Mouse (Mus musculus): ENCODE data around the gene Mrrf. TPM values are rescaled to one million over a fixed set of nuclear protein-coding genes. Genes with fewer than 3 reads are reported as not detected.
A peak's percentile ranks its signal among the peaks of the same experiment; 100 is the strongest.

Mrrf gene
- total RNA-seq, 1 experiment: 8.4 TPM

DNA sequence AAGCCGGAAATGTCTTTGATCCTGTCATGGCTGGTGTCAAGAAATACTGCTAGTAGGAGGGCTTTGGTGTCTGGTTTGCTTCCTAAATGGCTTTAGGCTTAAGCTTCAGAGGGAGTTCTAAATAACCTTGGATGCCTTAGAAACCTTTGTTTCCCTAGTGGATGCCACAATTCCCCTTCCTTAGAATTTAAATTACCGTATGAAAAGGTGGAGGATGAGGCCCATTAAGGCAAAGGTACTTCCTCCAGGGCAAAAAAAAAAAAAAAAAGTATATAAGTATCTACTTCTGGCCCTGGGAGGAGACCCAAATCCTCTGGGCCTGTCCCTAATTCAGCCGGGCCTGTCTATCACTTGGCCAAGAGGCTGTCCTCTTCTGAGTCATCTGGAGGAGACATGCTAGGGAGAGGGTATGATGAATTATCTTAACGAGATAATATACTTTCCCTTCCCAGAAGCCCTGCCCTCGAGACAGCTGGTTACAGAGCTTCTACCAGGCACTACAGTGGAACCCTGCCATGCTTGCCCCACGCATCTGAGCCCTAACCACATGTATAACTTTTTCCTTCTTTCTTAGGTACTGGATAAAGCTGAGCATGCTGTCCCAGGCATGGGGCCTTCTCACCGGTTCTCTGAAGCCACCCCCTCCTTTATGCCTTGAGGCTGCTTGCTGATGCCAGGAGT is 86.1 kb downstream of the Mrrf start:
- peak; percentile 71 for DNase-seq (ENCODE audit: low read depth, low spot score)
- peak overlapping the region; percentile 23; the same call in 1 of the 2 replicates for H3K27ac ChIP-seq (ENCODE audit: insufficient read depth, low read depth, low read length, poor library complexity, severe bottlenecking)
- no peaks in the 10 kb centered on the region for H3K9me3 ChIP-seq (ENCODE audit: control insufficient read depth, insufficient read depth, low read depth, low read length)
- peaks cover 3 to 17% of the 10 kb centered on the region in 2 experiments; a peak in 3 of 4 replicates for H3K4me1 ChIP-seq (ENCODE audit: control insufficient read depth in 2 of 2, insufficient read depth in 2 of 2, low read length in 2 of 2, poor library complexity in 1 of 2)
- H3K9ac ChIP-seq (ENCODE audit: insufficient read depth, low read depth, low read length, poor library complexity, severe bottlenecking): 0 out of 2 replicates have a peak overlapping the region, but pooled peaks have one; percentile 26
- TF ChIP-seq ZC3H11A (IDR thresholded peaks at IDR 0.05; ENCODE audit: borderline replicate concordance, low read depth, low read length) (no peak), HCFC1 (IDR thresholded peaks at IDR 0.05; ENCODE audit: borderline replicate concordance, insufficient read depth, low read length) (no peak), ZNF384 (IDR thresholded peaks at IDR 0.05; ENCODE audit: low read depth, low read length) (peak; percentile 98), CHD2 (IDR thresholded peaks at IDR 0.05; ENCODE audit: low read depth, low read length) (0 out of 2 replicates have a peak, but pooled peaks have one; percentile 18), MAFK (IDR thresholded peaks at IDR 0.05; ENCODE audit: insufficient read depth, low read depth, low read length) (no peak)
- in situ Hi-C loops (cut with MboI; ENCODE audit: low sequenced_read_pairs in 2 of 2, unreplicated experiment in 2 of 2): no loop called here
- no peak overlapping the region; a peak in 1 of 4 replicates for H3K4me3 ChIP-seq (ENCODE audit: insufficient read depth in 1 of 2, low read depth in 1 of 2, low read length in 2 of 2, poor library complexity in 1 of 2, severe bottlenecking in 1 of 2)
- H3K36me3 ChIP-seq (ENCODE audit: control insufficient read depth, insufficient read depth, low read length, poor library complexity, severe bottlenecking): no peaks in the 10 kb centered on the region

DNA sequence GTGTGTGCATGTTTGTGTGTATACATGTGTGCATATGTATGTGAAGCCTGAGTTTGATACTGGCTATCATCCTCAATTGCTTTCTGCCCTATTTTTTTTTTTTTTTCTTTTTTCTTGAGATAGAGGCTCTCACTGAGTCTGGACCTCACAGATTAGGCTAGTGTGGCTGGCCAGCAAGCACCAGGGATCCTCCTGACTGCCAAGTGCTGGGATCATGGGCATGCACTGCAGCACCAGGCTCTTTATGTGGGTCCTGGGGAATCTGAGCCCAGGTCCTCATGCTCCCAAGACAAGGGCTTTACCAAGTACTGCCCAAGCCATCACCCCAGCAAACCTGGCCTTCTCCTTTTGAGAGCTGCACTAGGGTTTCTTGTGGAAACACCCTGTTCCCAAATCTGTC is 87.2 kb downstream of the Mrrf start:
- in situ Hi-C loops (cut with MboI; ENCODE audit: low sequenced_read_pairs in 2 of 2, unreplicated experiment in 2 of 2): no loop called here
- Histone ChIP-seq H3K9ac (ENCODE audit: insufficient read depth, low read depth, low read length, poor library complexity, severe bottlenecking) (no peak overlapping the region; the same call in 1 of the 2 replicates), H3K36me3 (ENCODE audit: control insufficient read depth, insufficient read depth, low read length, poor library complexity, severe bottlenecking) (no peaks in the 10 kb centered on the region), H3K27ac (ENCODE audit: insufficient read depth, low read depth, low read length, poor library complexity, severe bottlenecking) (no peak overlapping the region), H3K4me3 (ENCODE audit: insufficient read depth in 1 of 2, low read depth in 1 of 2, low read length in 2 of 2, poor library complexity in 1 of 2, severe bottlenecking in 1 of 2) (no peak overlapping the region), H3K4me1 (ENCODE audit: control insufficient read depth in 2 of 2, insufficient read depth in 2 of 2, low read length in 2 of 2, poor library complexity in 1 of 2) (peaks cover 3 to 11% of the 10 kb centered on the region in 2 experiments; a peak in 3 of 4 replicates), H3K9me3 (ENCODE audit: control insufficient read depth, insufficient read depth, low read depth, low read length) (no peaks in the 10 kb centered on the region)
- DNase-seq (ENCODE audit: low read depth, low spot score): no peak
- no peak for TF ChIP-seq ZNF384 (IDR thresholded peaks at IDR 0.05; ENCODE audit: low read depth, low read length)
- TF ChIP-seq CHD2 (IDR thresholded peaks at IDR 0.05; ENCODE audit: low read depth, low read length): no peak
- TF ChIP-seq MAFK (IDR thresholded peaks at IDR 0.05; ENCODE audit: insufficient read depth, low read depth, low read length): no peak
- no peak for TF ChIP-seq HCFC1 (IDR thresholded peaks at IDR 0.05; ENCODE audit: borderline replicate concordance, insufficient read depth, low read length)
- no peak for TF ChIP-seq ZC3H11A (IDR thresholded peaks at IDR 0.05; ENCODE audit: borderline replicate concordance, low read depth, low read length)

DNA sequence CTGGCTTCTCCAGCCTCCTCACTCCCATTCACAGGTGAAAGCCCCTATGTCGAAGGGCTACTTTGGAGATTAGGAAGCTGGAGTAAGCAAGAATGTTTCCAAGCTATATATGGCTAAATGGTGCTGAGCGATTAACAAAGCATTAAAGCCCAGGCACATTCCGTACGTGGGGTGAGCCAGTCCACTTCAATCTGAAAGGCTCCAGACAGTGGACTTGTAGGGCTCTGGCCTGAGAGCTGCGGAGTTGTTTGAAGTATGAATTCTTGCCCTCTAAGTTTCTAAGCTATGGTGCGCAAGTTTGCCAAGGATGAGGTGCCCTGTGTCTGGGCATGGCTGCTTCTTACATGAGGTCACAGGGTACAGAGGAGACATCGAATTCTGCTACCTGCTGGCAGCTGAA is 88.0 kb downstream of the Mrrf start:
- Histone ChIP-seq H3K4me1 (ENCODE audit: control insufficient read depth in 2 of 2, insufficient read depth in 2 of 2, low read length in 2 of 2, poor library complexity in 1 of 2) (peaks cover 3 to 11% of the 10 kb centered on the region in 2 experiments; a peak in 3 of 4 replicates), H3K36me3 (ENCODE audit: control insufficient read depth, insufficient read depth, low read length, poor library complexity, severe bottlenecking) (no peaks in the 10 kb centered on the region), H3K9ac (ENCODE audit: insufficient read depth, low read depth, low read length, poor library complexity, severe bottlenecking) (no peak overlapping the region), H3K4me3 (ENCODE audit: insufficient read depth in 1 of 2, low read depth in 1 of 2, low read length in 2 of 2, poor library complexity in 1 of 2, severe bottlenecking in 1 of 2) (no peak overlapping the region), H3K9me3 (ENCODE audit: control insufficient read depth, insufficient read depth, low read depth, low read length) (no peaks in the 10 kb centered on the region), H3K27ac (ENCODE audit: insufficient read depth, low read depth, low read length, poor library complexity, severe bottlenecking) (no peak overlapping the region)
- TF ChIP-seq ZNF384 (IDR thresholded peaks at IDR 0.05; ENCODE audit: low read depth, low read length) (no peak), MAFK (IDR thresholded peaks at IDR 0.05; ENCODE audit: insufficient read depth, low read depth, low read length) (no peak), ZC3H11A (IDR thresholded peaks at IDR 0.05; ENCODE audit: borderline replicate concordance, low read depth, low read length) (no peak), HCFC1 (IDR thresholded peaks at IDR 0.05; ENCODE audit: borderline replicate concordance, insufficient read depth, low read length) (no peak), CHD2 (IDR thresholded peaks at IDR 0.05; ENCODE audit: low read depth, low read length) (no peak)
- DNase-seq (ENCODE audit: low read depth, low spot score): no peak
- in situ Hi-C loops (cut with MboI; ENCODE audit: low sequenced_read_pairs in 2 of 2, unreplicated experiment in 2 of 2): no loop called here

DNA sequence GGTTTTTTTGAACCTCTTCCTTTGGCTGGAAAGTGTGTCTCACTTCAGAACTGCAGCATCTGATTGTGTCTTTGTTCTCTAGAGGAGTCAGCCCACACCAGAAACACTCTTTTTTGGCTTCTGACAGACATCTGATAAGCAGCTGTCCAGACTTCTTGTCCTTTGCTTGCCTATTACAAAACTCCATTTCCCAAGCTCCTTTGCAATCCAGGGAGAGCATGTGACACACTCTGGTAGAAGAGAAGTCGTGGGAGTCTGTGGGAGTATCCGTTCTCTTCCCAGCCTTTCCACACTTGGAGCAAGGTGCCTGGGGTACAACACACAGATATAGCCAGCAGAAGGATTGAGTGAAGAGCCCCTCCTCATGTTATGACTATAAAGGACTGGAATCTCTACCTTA is 88.4 kb downstream of the Mrrf start:
- TF ChIP-seq CHD2 (IDR thresholded peaks at IDR 0.05; ENCODE audit: low read depth, low read length): no peak
- peak; percentile 73; the same call in 1 of the 2 replicates for TF ChIP-seq HCFC1 (IDR thresholded peaks at IDR 0.05; ENCODE audit: borderline replicate concordance, insufficient read depth, low read length)
- Histone ChIP-seq H3K36me3 (ENCODE audit: control insufficient read depth, insufficient read depth, low read length, poor library complexity, severe bottlenecking) (no peaks in the 10 kb centered on the region), H3K27ac (ENCODE audit: insufficient read depth, low read depth, low read length, poor library complexity, severe bottlenecking) (no peak overlapping the region), H3K9ac (ENCODE audit: insufficient read depth, low read depth, low read length, poor library complexity, severe bottlenecking) (no peak overlapping the region), H3K4me1 (ENCODE audit: control insufficient read depth in 2 of 2, insufficient read depth in 2 of 2, low read length in 2 of 2, poor library complexity in 1 of 2) (peaks cover 3 to 11% of the 10 kb centered on the region in 2 experiments; a peak in 3 of 4 replicates), H3K9me3 (ENCODE audit: control insufficient read depth, insufficient read depth, low read depth, low read length) (no peaks in the 10 kb centered on the region), H3K4me3 (ENCODE audit: insufficient read depth in 1 of 2, low read depth in 1 of 2, low read length in 2 of 2, poor library complexity in 1 of 2, severe bottlenecking in 1 of 2) (no peak overlapping the region)
- DNase-seq (ENCODE audit: low read depth, low spot score): no peak
- in situ Hi-C loops (cut with MboI; ENCODE audit: low sequenced_read_pairs in 2 of 2, unreplicated experiment in 2 of 2): no loop called here
